Mouse (Mus musculus): ENCODE data around the gene Dab2ip. TPM values are rescaled to one million over a fixed set of nuclear protein-coding genes. Genes with fewer than 3 reads are reported as not detected.

The Dab2ip gene
- polyA plus RNA-seq, 1 experiment from 2014 or later, result 48.1 TPM

DNA sequence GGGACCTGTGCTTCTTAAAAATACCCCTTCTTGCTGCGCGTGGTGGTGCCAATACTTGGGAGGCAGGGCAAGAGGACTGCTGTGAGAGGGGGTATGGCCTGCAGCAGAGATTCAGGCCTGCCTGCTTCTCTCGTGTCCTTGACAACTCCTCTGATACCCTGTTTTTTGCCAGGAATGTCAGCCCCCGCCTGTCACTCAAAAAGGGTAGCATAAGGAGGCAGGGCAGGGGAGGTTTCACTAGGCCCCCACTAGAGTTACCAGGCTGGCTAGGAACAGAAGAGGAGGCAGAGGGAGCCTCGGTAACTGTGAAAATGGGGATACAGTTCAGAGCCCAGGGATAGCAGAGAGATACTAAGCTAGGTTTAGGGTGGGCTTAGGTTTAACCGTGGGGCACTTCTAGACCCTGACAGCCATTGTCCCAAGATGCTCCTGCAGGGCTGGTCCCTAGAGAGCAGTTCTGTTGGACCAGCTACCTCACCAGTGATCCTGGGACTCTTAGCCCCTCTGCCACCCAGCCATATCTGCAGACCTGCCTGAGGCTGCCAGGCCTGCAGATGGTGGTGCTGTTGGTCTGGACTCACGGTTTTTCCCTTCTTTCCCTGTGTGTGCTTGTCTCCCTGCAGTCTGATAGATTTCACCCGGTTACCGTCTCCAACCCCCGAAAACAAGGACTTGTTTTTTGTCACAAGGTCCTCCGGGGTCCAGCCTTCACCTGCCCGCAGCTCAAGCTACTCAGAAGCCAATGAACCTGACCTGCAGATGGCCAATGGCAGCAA, 161.4 kb downstream of the Dab2ip start:
- Histone ChIP-seq H3K36me3 (ENCODE audit: control insufficient read depth, insufficient read depth, low read length) (peaks cover 65% of the 10 kb centered on the region), H3K4me3 (ENCODE audit: low read depth, low read length) (no peak overlapping the region), H3K9ac (ENCODE audit: low read length) (no peak overlapping the region), H3K9me3 (ENCODE audit: control insufficient read depth, low read length) (no peaks in the 10 kb centered on the region), H3K4me1 (replicated peaks; ENCODE audit: control insufficient read depth, insufficient read depth) (no peaks in the 10 kb centered on the region), H3K27me3 (ENCODE audit: control insufficient read depth, insufficient read depth, low read length) (no peaks in the 10 kb centered on the region), H3K27ac (replicated peaks) (no peak overlapping the region), H3K4me2 (replicated peaks; ENCODE audit: low read depth) (no peak overlapping the region)
- TF ChIP-seq EP300 (optimal IDR thresholded peaks at IDR 0.05), result no peak
- no peak for TF ChIP-seq CTCF (IDR thresholded peaks at IDR 0.05; ENCODE audit: low read depth)
- no peak for DNase-seq (ENCODE audit: low spot score)
- 84% methylated on average over 12 of the region's 12 CpGs for WGBS
- ATAC-seq (ENCODE audit: low FRiP score, low TSS enrichment), result no peak

DNA sequence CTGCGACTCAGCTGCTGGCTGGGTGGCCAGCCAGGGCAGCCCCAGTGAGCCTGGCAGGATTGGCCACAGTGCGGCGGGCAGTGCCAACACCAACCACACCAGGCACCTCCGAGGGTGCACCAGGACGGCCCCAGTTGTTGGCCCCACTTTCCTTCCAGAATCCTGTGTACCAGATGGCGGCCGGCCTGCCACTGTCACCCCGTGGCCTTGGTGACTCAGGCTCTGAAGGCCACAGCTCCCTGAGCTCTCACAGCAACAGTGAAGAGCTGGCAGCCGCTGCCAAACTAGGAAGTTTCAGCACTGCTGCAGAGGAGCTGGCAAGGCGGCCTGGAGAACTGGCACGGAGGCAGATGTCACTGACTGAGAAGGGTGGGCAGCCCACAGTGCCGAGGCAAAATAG, 162.0 kb downstream of the Dab2ip start:
- no peak overlapping the region for H3K9ac ChIP-seq (ENCODE audit: low read length)
- peaks cover 65% of the 10 kb centered on the region for H3K36me3 ChIP-seq (ENCODE audit: control insufficient read depth, insufficient read depth, low read length)
- DNase-seq (ENCODE audit: low spot score), result no peak
- no peak overlapping the region for H3K27ac ChIP-seq (replicated peaks)
- TF ChIP-seq CTCF (IDR thresholded peaks at IDR 0.05; ENCODE audit: low read depth) (no peak), EP300 (optimal IDR thresholded peaks at IDR 0.05) (no peak)
- no peak overlapping the region for H3K4me3 ChIP-seq (ENCODE audit: low read depth, low read length)
- no peak overlapping the region for H3K4me2 ChIP-seq (replicated peaks; ENCODE audit: low read depth)
- H3K27me3 ChIP-seq (ENCODE audit: control insufficient read depth, insufficient read depth, low read length), result no peaks in the 10 kb centered on the region
- no peaks in the 10 kb centered on the region for H3K9me3 ChIP-seq (ENCODE audit: control insufficient read depth, low read length)
- ATAC-seq (ENCODE audit: low FRiP score, low TSS enrichment), result no peak
- H3K4me1 ChIP-seq (replicated peaks; ENCODE audit: control insufficient read depth, insufficient read depth), result no peaks in the 10 kb centered on the region
- 91% methylated on average over 12 of the region's 12 CpGs for WGBS

GRCm38 (mm10) chr2:35720550-35720949, 162.5 kb downstream of the Dab2ip start:
- ATAC-seq (ENCODE audit: low FRiP score, low TSS enrichment), result no peak
- WGBS, result 85% methylated on average over 13 of the region's 13 CpGs
- no peak overlapping the region for H3K4me3 ChIP-seq (ENCODE audit: low read depth, low read length)
- H3K36me3 ChIP-seq (ENCODE audit: control insufficient read depth, insufficient read depth, low read length), result peaks cover 65% of the 10 kb centered on the region
- no peaks in the 10 kb centered on the region for H3K27me3 ChIP-seq (ENCODE audit: control insufficient read depth, insufficient read depth, low read length)
- H3K9ac ChIP-seq (ENCODE audit: low read length), result no peak overlapping the region
- H3K4me1 ChIP-seq (replicated peaks; ENCODE audit: control insufficient read depth, insufficient read depth), result no peaks in the 10 kb centered on the region
- no peak overlapping the region for H3K27ac ChIP-seq (replicated peaks)
- no peaks in the 10 kb centered on the region for H3K9me3 ChIP-seq (ENCODE audit: control insufficient read depth, low read length)
- TF ChIP-seq CTCF (IDR thresholded peaks at IDR 0.05; ENCODE audit: low read depth) (no peak), EP300 (optimal IDR thresholded peaks at IDR 0.05) (no peak)
- DNase-seq (ENCODE audit: low spot score), result no peak
- H3K4me2 ChIP-seq (replicated peaks; ENCODE audit: low read depth), result no peak overlapping the region

GRCm38 (mm10) chr2:35720956-35721355, 162.9 kb downstream of the Dab2ip start:
- no peaks in the 10 kb centered on the region for H3K27me3 ChIP-seq (ENCODE audit: control insufficient read depth, insufficient read depth, low read length)
- WGBS, result 92% methylated on average over 9 of the region's 9 CpGs
- H3K4me3 ChIP-seq (ENCODE audit: low read depth, low read length), result no peak overlapping the region
- H3K9ac ChIP-seq (ENCODE audit: low read length), result no peak overlapping the region
- H3K9me3 ChIP-seq (ENCODE audit: control insufficient read depth, low read length), result no peaks in the 10 kb centered on the region
- TF ChIP-seq EP300 (optimal IDR thresholded peaks at IDR 0.05) (no peak), CTCF (IDR thresholded peaks at IDR 0.05; ENCODE audit: low read depth) (no peak)
- no peaks in the 10 kb centered on the region for H3K4me1 ChIP-seq (replicated peaks; ENCODE audit: control insufficient read depth, insufficient read depth)
- DNase-seq (ENCODE audit: low spot score) (no peak), ATAC-seq (ENCODE audit: low FRiP score, low TSS enrichment) (no peak)
- H3K36me3 ChIP-seq (ENCODE audit: control insufficient read depth, insufficient read depth, low read length), result peaks cover 65% of the 10 kb centered on the region
- H3K27ac ChIP-seq (replicated peaks), result no peak overlapping the region
- no peak overlapping the region for H3K4me2 ChIP-seq (replicated peaks; ENCODE audit: low read depth)

DNA sequence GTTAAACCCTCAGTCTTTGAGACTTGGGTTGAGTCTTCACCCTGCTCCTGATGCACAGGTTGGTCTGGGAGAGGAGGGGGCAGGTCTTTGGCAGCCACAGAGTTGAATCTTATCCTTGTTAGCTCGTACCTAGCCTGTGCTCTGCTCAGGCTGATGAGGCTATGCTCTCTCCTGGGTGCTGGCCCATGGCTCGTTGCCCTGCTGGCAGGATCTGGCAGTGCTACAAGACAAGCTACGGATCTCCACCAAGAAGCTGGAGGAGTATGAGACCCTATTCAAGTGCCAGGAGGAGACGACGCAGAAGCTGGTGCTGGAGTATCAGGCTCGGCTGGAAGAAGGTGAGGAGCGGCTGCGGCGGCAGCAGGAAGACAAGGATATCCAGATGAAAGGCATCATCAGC, 164.8 kb downstream of the Dab2ip start:
- Histone ChIP-seq H3K9me3 (ENCODE audit: control insufficient read depth, low read length) (no peaks in the 10 kb centered on the region), H3K36me3 (ENCODE audit: control insufficient read depth, insufficient read depth, low read length) (peaks cover 64% of the 10 kb centered on the region), H3K27me3 (ENCODE audit: control insufficient read depth, insufficient read depth, low read length) (no peaks in the 10 kb centered on the region), H3K9ac (ENCODE audit: low read length) (no peak overlapping the region), H3K4me1 (replicated peaks; ENCODE audit: control insufficient read depth, insufficient read depth) (no peaks in the 10 kb centered on the region), H3K4me3 (ENCODE audit: low read depth, low read length) (no peak overlapping the region), H3K27ac (replicated peaks) (no peak overlapping the region), H3K4me2 (replicated peaks; ENCODE audit: low read depth) (no peak overlapping the region)
- ATAC-seq (ENCODE audit: low FRiP score, low TSS enrichment) (no peak), DNase-seq (ENCODE audit: low spot score) (no peak)
- TF ChIP-seq EP300 (optimal IDR thresholded peaks at IDR 0.05) (no peak), CTCF (IDR thresholded peaks at IDR 0.05; ENCODE audit: low read depth) (0 out of 2 replicates have a peak, but pooled peaks have one; percentile 9)
- WGBS, result 88% methylated on average over 9 of the region's 9 CpGs

DNA sequence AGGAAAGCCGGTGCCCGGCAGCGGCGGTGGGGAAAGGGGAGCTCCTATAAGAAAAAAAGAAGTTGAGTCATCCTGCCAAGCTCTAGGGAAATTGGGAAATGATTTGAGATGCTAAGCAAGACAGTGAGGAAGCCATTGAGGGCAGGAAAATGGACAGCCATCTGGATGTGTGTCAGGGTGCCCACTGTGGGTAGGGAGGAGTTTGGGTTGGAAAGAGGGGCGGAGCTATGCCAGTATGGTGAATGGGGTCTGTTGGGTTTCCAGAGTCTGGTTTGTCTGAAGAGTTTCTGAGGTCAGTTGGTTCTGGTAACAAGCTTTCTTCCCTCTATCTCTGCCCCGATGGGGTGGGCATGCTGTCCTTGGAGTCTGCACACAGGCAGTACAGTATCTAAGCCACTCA, 165.2 kb downstream of the Dab2ip start:
- Histone ChIP-seq H3K4me1 (replicated peaks; ENCODE audit: control insufficient read depth, insufficient read depth) (no peaks in the 10 kb centered on the region), H3K9me3 (ENCODE audit: control insufficient read depth, low read length) (no peaks in the 10 kb centered on the region), H3K27me3 (ENCODE audit: control insufficient read depth, insufficient read depth, low read length) (no peaks in the 10 kb centered on the region), H3K9ac (ENCODE audit: low read length) (no peak overlapping the region), H3K4me2 (replicated peaks; ENCODE audit: low read depth) (no peak overlapping the region), H3K27ac (replicated peaks) (no peak overlapping the region), H3K4me3 (ENCODE audit: low read depth, low read length) (no peak overlapping the region), H3K36me3 (ENCODE audit: control insufficient read depth, insufficient read depth, low read length) (peaks cover 64% of the 10 kb centered on the region)
- DNase-seq (ENCODE audit: low spot score) (no peak), ATAC-seq (ENCODE audit: low FRiP score, low TSS enrichment) (no peak)
- TF ChIP-seq EP300 (optimal IDR thresholded peaks at IDR 0.05), result no peak
- no peak for TF ChIP-seq CTCF (IDR thresholded peaks at IDR 0.05; ENCODE audit: low read depth)
- WGBS, result 98% methylated on average over 6 of the region's 6 CpGs
